Mouse (Mus musculus) Patski (cell line): ENCODE measurements at regions not wholly inside any gene's neighbourhood (a gene's known extent, or its start where the extent isn't known, plus 50 kb on each side); places are given as distances from the start of the nearest gene placed in this dataset.

Source experiments
- ATAC-seq: fragments of 100-300 bp; one replicate; pipeline ENCODE4 v1.8.0; 2021
- CTCF ChIA-PET: fragments of 350-600 bp; sonication (Branson Sonifier 250); formaldehyde crosslinking; loops from one replicate; lab custom pipeline; 2022; ENCODE audit warnings: inconsistent platforms; lab: Charles Lee
- POLR2A ChIA-PET: fragments of 350-600 bp; sonication (Branson Sonifier 250); formaldehyde crosslinking; loops from one replicate; lab custom pipeline; 2022; ENCODE audit warnings: antibody characterized with exemption, inconsistent platforms; lab: Charles Lee
- DNase-seq: peaks from one replicate; pipeline ENCODE4 v3.0.0-alpha.2; 2011; ENCODE audit warnings: low read depth, low spot score
- H3K27me3 ChIP-seq: fragments of 371-371 bp; one replicate; pipeline ENCODE4 v1.5.1; 2021
- CTCF ChIP-seq: fragments of 100-300 bp; IDR thresholded peaks from one replicate; pipeline ENCODE4 v1.5.1; 2021
- in situ Hi-C: fragments of 300-500 bp; cut with MboI; formaldehyde crosslinking; loops from 3 replicates; pipeline ENCODE4 v1.11.1; 2018; ENCODE audit warnings: low pct_unique_long_range_greater_than_20kb, mixed read lengths

- ChIA-PET POLR2A (no interaction called here), CTCF (no interaction called here)
- DNase-seq: no peak
Measured at GRCm38 (mm10) chr5:4484780-4485179, 273.1 kb downstream of the Fzd1 start.

GRCm38 (mm10) chr5:4484151-4484550, 273.7 kb downstream of the Fzd1 start:
- ChIA-PET POLR2A (no interaction called here), CTCF (no interaction called here)
- DNase-seq (no peak), ATAC-seq (no peak)
- TF ChIP-seq CTCF: no peak
- H3K27me3 ChIP-seq: no peaks in the 10 kb centered on the region
- in situ Hi-C loops: no loop called here

More at GRCm38 (mm10) chr5:4484780-4485179, 273.1 kb downstream of the Fzd1 start:
- no peak for ATAC-seq
- no peaks in the 10 kb centered on the region for H3K27me3 ChIP-seq
- in situ Hi-C loops: no loop called here
- TF ChIP-seq CTCF: no peak

GRCm38 (mm10) chr5:4474255-4474654, 282.1 kb downstream of the Mterf1b start:
- H3K27me3 ChIP-seq: no peaks in the 10 kb centered on the region
- CTCF ChIA-PET: no interaction called here
- in situ Hi-C loops: no loop called here
- TF ChIP-seq CTCF: no peak
- no peak for DNase-seq
- POLR2A ChIA-PET: no interaction called here
- ATAC-seq: no peak
